23 mouse cellular contexts compared by ENCODE assay signal in genomic region chr11:68822326-68822725, GRCm38 (mm10). TPM values are rescaled to one million over a fixed set of nuclear protein-coding genes. Genes with fewer than 3 reads are reported as not detected.
A peak's percentile ranks its signal among the peaks of the same experiment; 100 is the strongest.
DNase-seq lines count a peak whose midpoint lies in the region; ATAC-seq and TF ChIP-seq lines count a peak whose summit lies in the region.
"Had no signal": no experiment of that assay in that cellular context is flagged by ENCODE, and none has a peak within 500 bp of the region (broad histone marks: within the 10 kb centered on the region; RNA-seq: fewer than 3 reads in every experiment).

No protein-coding gene starts in this region.

- no peaks in the 10 kb centered on the region; the same call in 1 of the 2 replicates for H3K36me3 ChIP-seq in forebrain, embryonic 11.5 days (ENCODE audit: control insufficient read depth, insufficient read depth, low read length)
- peaks cover 46% of the 10 kb centered on the region for H3K36me3 ChIP-seq in forebrain, postnatal 0 days (ENCODE audit: insufficient read depth)
- peaks cover 81% of the 10 kb centered on the region for H3K36me3 ChIP-seq in heart, embryonic 10.5 days
- H3K36me3 ChIP-seq in intestine, embryonic 16.5 days (ENCODE audit: control insufficient read depth, insufficient read depth, low read length): peaks cover 13% of the 10 kb centered on the region; the same call in 1 of the 2 replicates
- H3K36me3 ChIP-seq in intestine, embryonic 15.5 days: peaks cover 25% of the 10 kb centered on the region

- H3K4me1 ChIP-seq in forebrain, embryonic 11.5 days (replicated peaks; ENCODE audit: control insufficient read depth, insufficient read depth, low read length): no peaks in the 10 kb centered on the region
- H3K4me1 ChIP-seq in forebrain, postnatal 0 days (ENCODE audit: insufficient read depth): no peaks in the 10 kb centered on the region
- no peaks in the 10 kb centered on the region for H3K4me1 ChIP-seq in heart, embryonic 10.5 days
- no peaks in the 10 kb centered on the region for H3K4me1 ChIP-seq in intestine, embryonic 16.5 days (ENCODE audit: control insufficient read depth, insufficient read depth, low read length)
- H3K4me1 ChIP-seq in intestine, embryonic 15.5 days (replicated peaks): no peaks in the 10 kb centered on the region
- H3K4me1 ChIP-seq: forebrain, embryonic 10.5 days had no signal

- no peak for TF ChIP-seq CTCF in forebrain, postnatal 0 days (IDR thresholded peaks at IDR 0.05; ENCODE audit: low read depth)

- 89% methylated on average over 15 of the region's 15 CpGs for WGBS in forebrain, embryonic 11.5 days
- WGBS in forebrain, postnatal 0 days: 82% methylated on average over 15 of the region's 15 CpGs
- 83% methylated on average over 15 of the region's 15 CpGs for WGBS in heart, embryonic 10.5 days
- 77% methylated on average over 15 of the region's 15 CpGs for WGBS in intestine, embryonic 16.5 days
- WGBS in intestine, embryonic 15.5 days: 79% methylated on average over 15 of the region's 15 CpGs

- H3K27me3 ChIP-seq in forebrain, embryonic 11.5 days (ENCODE audit: control insufficient read depth, insufficient read depth, low read length): no peaks in the 10 kb centered on the region
- no peaks in the 10 kb centered on the region for H3K27me3 ChIP-seq in forebrain, postnatal 0 days (ENCODE audit: insufficient read depth, low read length)
- H3K27me3 ChIP-seq in heart, embryonic 10.5 days (ENCODE audit: insufficient read depth, poor library complexity, severe bottlenecking): no peaks in the 10 kb centered on the region
- H3K27me3 ChIP-seq in intestine, embryonic 16.5 days (replicated peaks; ENCODE audit: control insufficient read depth, insufficient read depth, low read length): no peaks in the 10 kb centered on the region
- no peaks in the 10 kb centered on the region for H3K27me3 ChIP-seq in intestine, embryonic 15.5 days (replicated peaks)
- H3K27me3 ChIP-seq: CH12.LX, Patski had no signal

- no peak overlapping the region for H3K27ac ChIP-seq in forebrain, embryonic 11.5 days (ENCODE audit: low read depth, low read length)
- no peak overlapping the region for H3K27ac ChIP-seq in forebrain, postnatal 0 days (ENCODE audit: low read depth, low read length)
- no peak overlapping the region for H3K27ac ChIP-seq in heart, embryonic 10.5 days
- H3K27ac ChIP-seq in intestine, embryonic 16.5 days (ENCODE audit: low read length): no peak overlapping the region
- H3K27ac ChIP-seq in intestine, embryonic 15.5 days: no peak overlapping the region
- H3K27ac ChIP-seq: forebrain, embryonic 10.5 days; hindbrain, embryonic 14.5 days had no signal

- DNase-seq in forebrain, embryonic 11.5 days (ENCODE audit: low spot score): peak; percentile 51
- no peak for DNase-seq in forebrain, postnatal 0 days
- peak; percentile 45 for DNase-seq in heart, embryonic 10.5 days (ENCODE audit: low spot score)
- DNase-seq in heart, adult 8-10 months (ENCODE audit: low spot score): no peak
- DNase-seq in adrenal gland, adult 8-10 months: no peak
- DNase-seq: adrenal gland, postnatal 14 days; B cell, adult 2 months; cerebellum, adult 11 months; cerebellum, adult 2 months; cerebellum, adult 9-11 months; cerebellum, postnatal 25 days; gastrocnemius, postnatal 25 days; heart, postnatal 4 days; kidney, adult 18-20 months; kidney, adult 9 months had no signal

- H3K4me3 ChIP-seq in forebrain, embryonic 11.5 days (ENCODE audit: low read depth, low read length): no peak overlapping the region
- no peak overlapping the region for H3K4me3 ChIP-seq in forebrain, postnatal 0 days (ENCODE audit: low read depth, low read length)
- no peak overlapping the region for H3K4me3 ChIP-seq in heart, embryonic 10.5 days
- no peak overlapping the region for H3K4me3 ChIP-seq in intestine, embryonic 16.5 days (ENCODE audit: low read length)
- H3K4me3 ChIP-seq in intestine, embryonic 15.5 days (replicated peaks): no peak overlapping the region
- H3K4me3 ChIP-seq: forebrain, embryonic 10.5 days had no signal

- H3K9ac ChIP-seq in forebrain, embryonic 11.5 days (ENCODE audit: low read length): no peak overlapping the region
- H3K9ac ChIP-seq in forebrain, postnatal 0 days: no peak overlapping the region
- no peak overlapping the region for H3K9ac ChIP-seq in intestine, embryonic 16.5 days (ENCODE audit: low read depth, low read length)
- no peak overlapping the region for H3K9ac ChIP-seq in intestine, embryonic 15.5 days
- H3K9ac ChIP-seq: hindbrain, embryonic 14.5 days had no signal

- no peaks in the 10 kb centered on the region for H3K9me3 ChIP-seq in forebrain, embryonic 11.5 days (ENCODE audit: control insufficient read depth, low read length)
- H3K9me3 ChIP-seq in forebrain, postnatal 0 days (ENCODE audit: low read length): no peaks in the 10 kb centered on the region
- no peaks in the 10 kb centered on the region for H3K9me3 ChIP-seq in heart, embryonic 10.5 days
- H3K9me3 ChIP-seq in intestine, embryonic 16.5 days (ENCODE audit: control insufficient read depth, low read length): no peaks in the 10 kb centered on the region
- no peaks in the 10 kb centered on the region for H3K9me3 ChIP-seq in intestine, embryonic 15.5 days
- H3K9me3 ChIP-seq: forebrain, embryonic 10.5 days; G1E had no signal

- ATAC-seq in forebrain, embryonic 11.5 days (replicated peaks; ENCODE audit: low FRiP score): no peak
- no peak for ATAC-seq in forebrain, postnatal 0 days
- 0 out of 2 replicates have a peak, but pooled peaks have one; percentile 28 for ATAC-seq in intestine, embryonic 16.5 days
- no peak for ATAC-seq in intestine, embryonic 15.5 days
- ATAC-seq: forebrain, embryonic 14.5 days; Patski had no signal

- no peak overlapping the region for H3K4me2 ChIP-seq in forebrain, embryonic 11.5 days (ENCODE audit: low read depth, low read length, severe bottlenecking)
- H3K4me2 ChIP-seq in forebrain, postnatal 0 days (ENCODE audit: low read depth): no peak overlapping the region
- H3K4me2 ChIP-seq in intestine, embryonic 16.5 days (ENCODE audit: low read depth, low read length): no peak overlapping the region
- H3K4me2 ChIP-seq in intestine, embryonic 15.5 days (replicated peaks): no peak overlapping the region
- H3K4me2 ChIP-seq: hindbrain, embryonic 14.5 days had no signal

RNA-seq across cellular contexts. Expression of gene Ndel1, which starts 49.3 kb away (rescaled TPM):
- 46.9 and 51.2 TPM in 2 replicates for polyA plus RNA-seq in forebrain, embryonic 11.5 days (2014; fragmentation: Nextera tagmentation; extraction: Ambion mirVana)
- 87.7 and 91.7 TPM in 2 replicates for total RNA-seq in forebrain, postnatal 0 days (2014; rRNA removed)
- polyA plus RNA-seq in forebrain, postnatal 0 days (2015; fragmentation: Nextera tagmentation; extraction: Ambion mirVana): 111 and 113 TPM in 2 replicates
- polyA plus RNA-seq in heart, embryonic 10.5 days (2016; fragmentation: Nextera tagmentation; extraction: Ambion mirVana): 68.7 and 69.2 TPM in 2 replicates
- total RNA-seq in heart, adult 8-10 months (2022): 10 to 100 TPM; 53.9 to 67.7 (median 65.2) TPM
- polyA plus RNA-seq in intestine, embryonic 16.5 days (2015; fragmentation: Nextera tagmentation; extraction: Ambion mirVana): 70.4 and 73.6 TPM in 2 replicates
- 69.1 and 69.5 TPM in 2 replicates for polyA plus RNA-seq in intestine, embryonic 15.5 days (2015; fragmentation: Nextera tagmentation; extraction: Ambion mirVana)
- 10 to 100 TPM; 59.5 to 79.4 (median 68.0) TPM for total RNA-seq in adrenal gland, adult 8-10 months (2022)

Comparison
In these comparisons a context has a peak if more than half of its experiments do, and no peak if none do; other contexts are left out.
1. DNase-seq: peak in forebrain, embryonic 11.5 days (single experiment) and heart, embryonic 10.5 days (single experiment); none in forebrain, postnatal 0 days (single experiment), heart, adult 8-10 months (single experiment) and adrenal gland, adult 8-10 months (single experiment).